Mouse (Mus musculus): Measurements from ENCODE around the gene Itgax.
"Not testable (repeated sequence)": the region's sequence is repeated elsewhere in the genome, so short reads cannot be mapped to it uniquely, and the experiment has no call there.

Itgax gene

GRCm38 (mm10) chr7:128158688-128159354 lies 29.5 kb downstream of the Itgax start:
- DNase-seq (ENCODE audit: extremely low read depth, low read depth, low spot score): not testable (repeated sequence)

GRCm38 (mm10) chr7:128164001-128164400 lies 34.7 kb downstream of the Itgax start:
- DNase-seq (ENCODE audit: extremely low read depth, low read depth, low spot score): no peak

GRCm38 (mm10) chr7:128166391-128166790 lies 37.0 kb downstream of the Itgax start:
- no peak for DNase-seq (ENCODE audit: extremely low read depth, low read depth, low spot score)

- no peak for DNase-seq (ENCODE audit: extremely low read depth, low read depth, low spot score)
Observed at GRCm38 (mm10) chr7:128169996-128170395, 40.6 kb downstream of the Itgax start.

GRCm38 (mm10) chr7:128178385-128178784 lies 49.0 kb downstream of the Itgax start:
- no peak for DNase-seq (ENCODE audit: extremely low read depth, low read depth, low spot score)

GRCm38 (mm10) chr7:128180126-128180525 lies 50.8 kb downstream of the Itgax start:
- no peak for DNase-seq (ENCODE audit: extremely low read depth, low read depth, low spot score)

- no peak for DNase-seq (ENCODE audit: extremely low read depth, low read depth, low spot score)
Observed at GRCm38 (mm10) chr7:128180546-128180945, 51.2 kb downstream of the Itgax start.

- no peak for DNase-seq (ENCODE audit: extremely low read depth, low read depth, low spot score)
Observed at GRCm38 (mm10) chr7:128181691-128182090, 52.3 kb downstream of the Itgax start.

All from fat pad, adult 2 months (tissue).